Mouse (Mus musculus) hindlimb bud, embryonic 11.5 days (tissue): ENCODE measurements at regions not wholly inside any gene's neighbourhood (a gene's known extent, or its start where the extent isn't known, plus 50 kb on each side); places are given as distances from the start of the nearest gene placed in this dataset.

Experiments used
- DNase-seq: peaks from one replicate; pipeline ENCODE4 v3.0.0-alpha.2; 2012; ENCODE audit warnings: low read depth, low spot score; ENCODE audit errors: extremely low spot score

GRCm38 (mm10) chr16:87295727-87296126 lies 58.3 kb upstream of the N6amt1 start:
- DNase-seq, result no peak

- DNase-seq, result no peak
These were observed 61.2 kb upstream of the N6amt1 start for GRCm38 (mm10) chr16:87292826-87293225.

- DNase-seq, result no peak
These were observed 62.3 kb upstream of the N6amt1 start for GRCm38 (mm10) chr16:87291716-87292115.

- DNase-seq, result no peak
These were observed 68.3 kb upstream of the N6amt1 start for GRCm38 (mm10) chr16:87285639-87286038.

- no peak for DNase-seq
These were observed 69.0 kb upstream of the N6amt1 start for GRCm38 (mm10) chr16:87284835-87285510.

GRCm38 (mm10) chr16:87278518-87278917 lies 75.5 kb upstream of the N6amt1 start:
- no peak for DNase-seq

GRCm38 (mm10) chr16:87272363-87272762 lies 81.6 kb upstream of the N6amt1 start:
- DNase-seq, result no peak

GRCm38 (mm10) chr16:87267954-87268804 lies 85.8 kb upstream of the N6amt1 start:
- DNase-seq, result no peak

- DNase-seq, result no peak
These were observed 86.5 kb upstream of the N6amt1 start for GRCm38 (mm10) chr16:87267517-87267916.

GRCm38 (mm10) chr16:87263571-87263970 lies 90.4 kb upstream of the N6amt1 start:
- no peak for DNase-seq

GRCm38 (mm10) chr16:87263041-87263440 lies 90.9 kb upstream of the N6amt1 start:
- no peak for DNase-seq

- no peak for DNase-seq
These were observed 91.5 kb upstream of the N6amt1 start for GRCm38 (mm10) chr16:87262497-87262896.

GRCm38 (mm10) chr16:87261527-87261926 lies 92.5 kb upstream of the N6amt1 start:
- DNase-seq, result no peak

GRCm38 (mm10) chr16:87254736-87255135 lies 99.2 kb upstream of the N6amt1 start:
- no peak for DNase-seq

GRCm38 (mm10) chr16:87250531-87250930 lies 103.5 kb upstream of the N6amt1 start:
- DNase-seq, result no peak

GRCm38 (mm10) chr16:87249903-87250302 lies 104.1 kb upstream of the N6amt1 start:
- peak; percentile 31 for DNase-seq

- peak; percentile 66 for DNase-seq
These were observed 105.4 kb upstream of the N6amt1 start for GRCm38 (mm10) chr16:87248501-87249030.

GRCm38 (mm10) chr16:87245933-87246791 lies 107.8 kb upstream of the N6amt1 start:
- DNase-seq, result peak; percentile 30

GRCm38 (mm10) chr16:87245441-87245840 lies 108.5 kb upstream of the N6amt1 start:
- no peak for DNase-seq

GRCm38 (mm10) chr16:87242027-87242426 lies 112.0 kb upstream of the N6amt1 start:
- DNase-seq, result no peak

- no peak for DNase-seq
These were observed 114.9 kb upstream of the N6amt1 start for GRCm38 (mm10) chr16:87239105-87239504.
